Mouse (Mus musculus): ENCODE results near the gene 4930519P11Rik.

Gene 4930519P11Rik

GRCm38 (mm10) chr2:154613118-154614115 lies at the start of gene 4930519P11Rik, which contains the start of gene Zfp341:
Gene 4930519P11Rik, minus strand, starts transcription at chr2:154613437.
Gene Zfp341, plus strand, starts transcription at chr2:154613297.
- in situ Hi-C loops (cut with MboI; ENCODE audit: low sequenced_read_pairs): no loop called here

GRCm38 (mm10) chr2:154659531-154660074 lies 46.4 kb upstream of the 4930519P11Rik start:
- in situ Hi-C loops (cut with MboI; ENCODE audit: low sequenced_read_pairs): no loop called here

GRCm38 (mm10) chr2:154659070-154659469 lies 45.8 kb upstream of the 4930519P11Rik start:
- in situ Hi-C loops (cut with MboI; ENCODE audit: low sequenced_read_pairs): no loop called here

- in situ Hi-C loops (cut with MboI; ENCODE audit: low sequenced_read_pairs): no loop called here
These were observed 44.4 kb upstream of the 4930519P11Rik start for GRCm38 (mm10) chr2:154657486-154658237.

- in situ Hi-C loops (cut with MboI; ENCODE audit: low sequenced_read_pairs): no loop called here
These were observed 43.7 kb upstream of the 4930519P11Rik start for GRCm38 (mm10) chr2:154656710-154657485.

- in situ Hi-C loops (cut with MboI; ENCODE audit: low sequenced_read_pairs): no loop called here
These were observed 42.7 kb upstream of the 4930519P11Rik start for GRCm38 (mm10) chr2:154655878-154656414.

- in situ Hi-C loops (cut with MboI; ENCODE audit: low sequenced_read_pairs): no loop called here
These were observed 41.7 kb upstream of the 4930519P11Rik start for GRCm38 (mm10) chr2:154654976-154655375.

GRCm38 (mm10) chr2:154651363-154651762 lies 38.1 kb upstream of the 4930519P11Rik start, which contains the start of gene Chmp4b:
Gene Chmp4b, plus strand, starts transcription at chr2:154651705.
- in situ Hi-C loops (cut with MboI; ENCODE audit: low sequenced_read_pairs): no loop called here

GRCm38 (mm10) chr2:154650404-154650803 lies 37.2 kb upstream of the 4930519P11Rik start:
- in situ Hi-C loops (cut with MboI; ENCODE audit: low sequenced_read_pairs): no loop called here

GRCm38 (mm10) chr2:154648086-154648485 lies 34.8 kb upstream of the 4930519P11Rik start:
- in situ Hi-C loops (cut with MboI; ENCODE audit: low sequenced_read_pairs): no loop called here

GRCm38 (mm10) chr2:154646634-154647033 lies 33.4 kb upstream of the 4930519P11Rik start:
- in situ Hi-C loops (cut with MboI; ENCODE audit: low sequenced_read_pairs): no loop called here

- in situ Hi-C loops (cut with MboI; ENCODE audit: low sequenced_read_pairs): no loop called here
These were observed 29.6 kb upstream of the 4930519P11Rik start for GRCm38 (mm10) chr2:154642712-154643385.

GRCm38 (mm10) chr2:154642005-154642459 lies 28.8 kb upstream of the 4930519P11Rik start:
- in situ Hi-C loops (cut with MboI; ENCODE audit: low sequenced_read_pairs): no loop called here

GRCm38 (mm10) chr2:154641176-154641575 lies 27.9 kb upstream of the 4930519P11Rik start:
- in situ Hi-C loops (cut with MboI; ENCODE audit: low sequenced_read_pairs): no loop called here

GRCm38 (mm10) chr2:154639115-154639514 lies 25.9 kb upstream of the 4930519P11Rik start:
- in situ Hi-C loops (cut with MboI; ENCODE audit: low sequenced_read_pairs): no loop called here

GRCm38 (mm10) chr2:154638521-154638920 lies 25.3 kb upstream of the 4930519P11Rik start:
- in situ Hi-C loops (cut with MboI; ENCODE audit: low sequenced_read_pairs): no loop called here

- in situ Hi-C loops (cut with MboI; ENCODE audit: low sequenced_read_pairs): no loop called here
These were observed 22.6 kb upstream of the 4930519P11Rik start for GRCm38 (mm10) chr2:154635826-154636225.

- in situ Hi-C loops (cut with MboI; ENCODE audit: low sequenced_read_pairs): no loop called here
These were observed 20.8 kb upstream of the 4930519P11Rik start for GRCm38 (mm10) chr2:154633876-154634644.
